Mouse (Mus musculus): ENCODE results near the gene Arsg. TPM values are rescaled to one million over a fixed set of nuclear protein-coding genes. Genes with fewer than 3 reads are reported as not detected.

Gene Arsg
- polyA plus RNA-seq, 1 experiment from 2014 or later, result 3.3 TPM

- no peak overlapping the region for H3K9ac ChIP-seq
- no peaks in the 10 kb centered on the region for H3K4me1 ChIP-seq
- H3K4me2 ChIP-seq, result no peak overlapping the region
- no peak overlapping the region for H3K27ac ChIP-seq
- H3K36me3 ChIP-seq, result no peaks in the 10 kb centered on the region
- ATAC-seq (ENCODE audit: insufficient number of reproducible peaks, insufficient read depth, low FRiP score, low TSS enrichment, low read depth), result no peak
- no peak overlapping the region for H3K4me3 ChIP-seq
- H3K27me3 ChIP-seq, result no peaks in the 10 kb centered on the region
- no peaks in the 10 kb centered on the region for H3K9me3 ChIP-seq
- 86% methylated on average over 4 of the region's 4 CpGs for WGBS
These were observed 56.9 kb downstream of the Arsg start for GRCm38 (mm10) chr11:109530030-109530429.

DNA sequence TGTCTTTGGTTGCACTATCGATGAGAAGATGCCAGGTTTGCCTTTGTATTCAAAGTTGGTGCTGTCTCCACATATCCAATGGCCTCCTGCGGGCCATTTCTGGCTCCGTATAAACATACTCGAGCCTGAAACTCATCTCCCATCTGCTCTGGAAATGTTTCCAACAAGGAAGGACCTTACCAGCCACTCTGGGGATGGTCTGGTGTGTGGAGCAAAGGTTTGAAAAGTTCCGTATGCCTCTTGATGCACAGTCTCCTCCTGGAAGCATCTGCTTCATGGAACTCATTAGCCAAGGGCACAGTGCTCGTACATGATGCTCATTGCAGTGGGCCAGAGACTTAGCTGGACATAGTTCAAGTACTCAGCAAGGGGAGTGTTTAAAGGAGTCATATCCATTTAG lies 62.8 kb downstream of the Arsg start:
- no peaks in the 10 kb centered on the region for H3K36me3 ChIP-seq
- no peak overlapping the region for H3K4me2 ChIP-seq
- 89% methylated on average over 6 of the region's 6 CpGs for WGBS
- H3K9me3 ChIP-seq, result no peaks in the 10 kb centered on the region
- no peak overlapping the region for H3K9ac ChIP-seq
- no peak overlapping the region for H3K27ac ChIP-seq
- H3K4me1 ChIP-seq, result peaks cover 8% of the 10 kb centered on the region; the same call in 1 of the 2 replicates
- ATAC-seq (ENCODE audit: insufficient number of reproducible peaks, insufficient read depth, low FRiP score, low TSS enrichment, low read depth), result no peak
- H3K4me3 ChIP-seq, result no peak overlapping the region
- H3K27me3 ChIP-seq, result no peaks in the 10 kb centered on the region

DNA sequence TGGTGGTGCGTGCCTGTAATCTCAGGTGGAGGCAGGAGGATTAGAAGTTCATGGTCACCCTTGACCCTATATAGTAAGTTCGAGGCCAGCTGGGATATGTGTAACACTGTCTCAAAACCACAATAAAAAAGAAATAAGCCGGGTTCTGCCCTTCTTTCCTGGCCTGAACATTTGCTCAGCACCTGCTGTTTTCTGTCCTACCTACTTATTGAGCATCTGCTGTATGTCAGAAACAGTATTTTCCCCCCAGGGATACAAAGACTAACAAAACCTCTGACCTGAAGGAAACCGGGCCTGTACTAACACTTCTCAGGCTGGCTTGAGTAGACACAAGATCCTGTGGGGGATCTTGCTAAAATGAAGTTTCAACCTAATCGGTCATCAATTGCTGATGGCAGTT lies 63.8 kb downstream of the Arsg start:
- WGBS, result 69% methylated on average over 5 of the region's 5 CpGs
- no peak for ATAC-seq (ENCODE audit: insufficient number of reproducible peaks, insufficient read depth, low FRiP score, low TSS enrichment, low read depth)

DNA sequence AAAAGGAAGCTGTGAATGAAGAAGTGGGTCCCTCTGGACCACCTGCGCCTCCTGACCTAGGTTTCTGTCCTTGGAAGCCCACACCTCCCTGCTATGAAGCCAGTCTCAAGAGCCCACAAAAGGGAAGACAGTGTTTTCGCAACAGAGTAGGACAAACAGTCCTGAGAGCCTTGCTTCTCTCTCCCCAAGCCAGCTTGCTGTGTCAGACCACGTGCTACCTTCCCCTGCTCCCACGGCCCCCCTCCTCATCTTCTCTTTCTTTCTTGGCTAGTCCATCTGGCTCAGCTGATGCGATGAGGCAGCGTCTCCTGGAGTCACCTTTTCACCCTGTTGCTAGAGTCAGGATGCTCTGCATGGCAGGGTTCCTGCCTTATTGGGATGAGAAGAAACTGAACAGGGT lies 66.1 kb downstream of the Arsg start:
- no peaks in the 10 kb centered on the region for H3K9me3 ChIP-seq
- no peak overlapping the region for H3K9ac ChIP-seq
- ATAC-seq (ENCODE audit: insufficient number of reproducible peaks, insufficient read depth, low FRiP score, low TSS enrichment, low read depth), result no peak
- no peak overlapping the region for H3K27ac ChIP-seq
- H3K4me2 ChIP-seq, result no peak overlapping the region
- WGBS, result 50% methylated on average over 6 of the region's 6 CpGs
- H3K36me3 ChIP-seq, result no peaks in the 10 kb centered on the region
- H3K4me1 ChIP-seq, result peaks cover 8% of the 10 kb centered on the region; the same call in 1 of the 2 replicates
- no peak overlapping the region for H3K4me3 ChIP-seq
- no peaks in the 10 kb centered on the region for H3K27me3 ChIP-seq

More for the DNA sequence above, 63.8 kb downstream of the Arsg start:
- Histone ChIP-seq H3K36me3 (no peaks in the 10 kb centered on the region), H3K9ac (no peak overlapping the region), H3K4me1 (peaks cover 8% of the 10 kb centered on the region; the same call in 1 of the 2 replicates), H3K4me2 (no peak overlapping the region), H3K27me3 (no peaks in the 10 kb centered on the region), H3K9me3 (no peaks in the 10 kb centered on the region), H3K4me3 (no peak overlapping the region), H3K27ac (no peak overlapping the region)

- Histone ChIP-seq H3K36me3 (no peaks in the 10 kb centered on the region), H3K4me3 (no peak overlapping the region), H3K4me1 (peaks cover 19% of the 10 kb centered on the region), H3K27ac (no peak overlapping the region), H3K4me2 (no peak overlapping the region), H3K9me3 (no peaks in the 10 kb centered on the region), H3K27me3 (no peaks in the 10 kb centered on the region), H3K9ac (no peak overlapping the region)
- 81% methylated on average over 9 of the region's 9 CpGs for WGBS
- ATAC-seq (ENCODE audit: insufficient number of reproducible peaks, insufficient read depth, low FRiP score, low TSS enrichment, low read depth), result no peak
These were observed 70.3 kb downstream of the Arsg start for GRCm38 (mm10) chr11:109543466-109543865.

GRCm38 (mm10) chr11:109544432-109544831 lies 71.3 kb downstream of the Arsg start:
- no peaks in the 10 kb centered on the region for H3K9me3 ChIP-seq
- H3K27me3 ChIP-seq, result no peaks in the 10 kb centered on the region
- H3K36me3 ChIP-seq, result no peaks in the 10 kb centered on the region
- no peak overlapping the region for H3K4me3 ChIP-seq
- peaks cover 15% of the 10 kb centered on the region for H3K4me1 ChIP-seq
- 60% methylated on average over 7 of the region's 7 CpGs for WGBS
- no peak overlapping the region for H3K4me2 ChIP-seq
- no peak for ATAC-seq (ENCODE audit: insufficient number of reproducible peaks, insufficient read depth, low FRiP score, low TSS enrichment, low read depth)
- no peak overlapping the region for H3K9ac ChIP-seq
- H3K27ac ChIP-seq, result no peak overlapping the region

- no peak overlapping the region for H3K27ac ChIP-seq
- no peaks in the 10 kb centered on the region for H3K36me3 ChIP-seq
- no peaks in the 10 kb centered on the region for H3K9me3 ChIP-seq
- H3K4me3 ChIP-seq, result no peak overlapping the region
- no peak overlapping the region for H3K9ac ChIP-seq
- H3K4me1 ChIP-seq, result peaks cover 15% of the 10 kb centered on the region
- ATAC-seq (ENCODE audit: insufficient number of reproducible peaks, insufficient read depth, low FRiP score, low TSS enrichment, low read depth), result no peak
- H3K4me2 ChIP-seq, result no peak overlapping the region
- 58% methylated on average over 7 of the region's 7 CpGs for WGBS
- no peaks in the 10 kb centered on the region for H3K27me3 ChIP-seq
These were observed 72.1 kb downstream of the Arsg start for GRCm38 (mm10) chr11:109545265-109545664.

DNA sequence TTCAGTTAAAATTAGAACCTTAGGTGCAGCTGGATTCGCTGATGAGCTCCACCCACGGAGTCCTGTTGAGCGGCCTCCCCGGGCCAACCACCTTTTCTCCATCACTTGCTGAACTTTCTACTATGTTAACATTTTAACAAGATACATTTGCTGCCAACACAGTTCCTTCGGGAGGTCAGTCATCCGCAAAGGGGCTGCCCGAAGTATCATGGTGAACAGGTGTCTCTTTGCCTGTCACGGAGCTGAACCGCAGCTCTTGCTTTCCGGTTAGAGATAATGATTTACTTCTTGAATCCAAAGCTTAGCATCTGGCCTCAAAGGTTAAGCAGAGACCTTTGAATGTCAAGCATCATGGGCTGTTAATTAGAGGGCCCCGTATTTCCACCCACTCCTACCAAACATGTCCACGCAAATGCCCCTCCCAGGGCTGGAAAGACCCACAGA lies 72.5 kb downstream of the Arsg start:
- Histone ChIP-seq H3K27me3 (no peaks in the 10 kb centered on the region), H3K36me3 (no peaks in the 10 kb centered on the region), H3K27ac (no peak overlapping the region), H3K4me3 (no peak overlapping the region), H3K4me1 (peaks cover 15% of the 10 kb centered on the region), H3K9me3 (no peaks in the 10 kb centered on the region), H3K4me2 (no peak overlapping the region; the same call in 1 of the 2 replicates), H3K9ac (no peak overlapping the region)
- ATAC-seq (ENCODE audit: insufficient number of reproducible peaks, insufficient read depth, low FRiP score, low TSS enrichment, low read depth), result no peak
- 61% methylated on average over 12 of the region's 12 CpGs for WGBS

- Histone ChIP-seq H3K27ac (no peak overlapping the region), H3K4me1 (peaks cover 15% of the 10 kb centered on the region), H3K27me3 (no peaks in the 10 kb centered on the region), H3K4me3 (no peak overlapping the region), H3K9ac (no peak overlapping the region), H3K4me2 (no peak overlapping the region), H3K9me3 (no peaks in the 10 kb centered on the region), H3K36me3 (no peaks in the 10 kb centered on the region)
- no peak for ATAC-seq (ENCODE audit: insufficient number of reproducible peaks, insufficient read depth, low FRiP score, low TSS enrichment, low read depth)
- 59% methylated on average over 16 of the region's 16 CpGs for WGBS
These were observed 73.3 kb downstream of the Arsg start for GRCm38 (mm10) chr11:109546305-109547001.

GRCm38 (mm10) chr11:109547652-109548051 lies 74.5 kb downstream of the Arsg start:
- H3K9me3 ChIP-seq, result no peaks in the 10 kb centered on the region
- no peaks in the 10 kb centered on the region for H3K36me3 ChIP-seq
- no peak overlapping the region for H3K4me2 ChIP-seq

GRCm38 (mm10) chr11:109549599-109550290 lies 76.6 kb downstream of the Arsg start:
- Histone ChIP-seq H3K27me3 (no peaks in the 10 kb centered on the region), H3K4me2 (no peak overlapping the region), H3K9ac (no peak overlapping the region), H3K36me3 (no peaks in the 10 kb centered on the region), H3K9me3 (no peaks in the 10 kb centered on the region), H3K27ac (no peak overlapping the region), H3K4me3 (no peak overlapping the region), H3K4me1 (peaks cover 21% of the 10 kb centered on the region)
- ATAC-seq (ENCODE audit: insufficient number of reproducible peaks, insufficient read depth, low FRiP score, low TSS enrichment, low read depth), result no peak
- WGBS, result 76% methylated on average over 5 of the region's 5 CpGs

More at GRCm38 (mm10) chr11:109547652-109548051, 74.5 kb downstream of the Arsg start:
- H3K4me1 ChIP-seq, result peaks cover 15% of the 10 kb centered on the region
- 88% methylated on average over 1 of the region's 1 CpGs for WGBS
- no peak overlapping the region for H3K27ac ChIP-seq
- ATAC-seq (ENCODE audit: insufficient number of reproducible peaks, insufficient read depth, low FRiP score, low TSS enrichment, low read depth), result no peak
- H3K9ac ChIP-seq, result no peak overlapping the region
- H3K4me3 ChIP-seq, result no peak overlapping the region
- no peaks in the 10 kb centered on the region for H3K27me3 ChIP-seq

DNA sequence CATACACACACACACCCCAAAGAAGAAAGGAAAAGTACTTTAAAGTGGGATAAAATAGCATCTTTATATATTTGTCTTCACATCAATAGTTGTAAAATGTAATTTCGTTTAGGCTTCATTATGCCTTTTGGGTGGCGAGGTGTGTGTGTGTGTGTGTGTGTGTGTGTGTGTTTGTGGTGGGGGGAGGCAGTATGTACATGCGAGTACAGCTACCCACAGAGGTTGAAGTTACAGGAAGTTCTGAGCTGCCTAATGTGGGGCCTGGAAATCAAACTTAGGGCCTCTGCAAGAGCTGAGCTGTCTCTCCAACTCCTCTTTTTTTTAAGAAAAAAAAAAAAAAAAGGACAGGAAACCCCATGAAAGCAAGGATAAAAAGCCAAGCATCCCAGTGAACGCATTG lies 80.7 kb downstream of the Arsg start:
- Histone ChIP-seq H3K27me3 (no peaks in the 10 kb centered on the region), H3K36me3 (no peaks in the 10 kb centered on the region), H3K27ac (peak overlapping the region; percentile 60), H3K4me1 (peaks cover 6% of the 10 kb centered on the region; the same call in 1 of the 2 replicates), H3K4me3 (no peak overlapping the region), H3K4me2 (no peak overlapping the region), H3K9me3 (no peaks in the 10 kb centered on the region), H3K9ac (no peak overlapping the region)
- no peak for ATAC-seq (ENCODE audit: insufficient number of reproducible peaks, insufficient read depth, low FRiP score, low TSS enrichment, low read depth)
- WGBS, result 60% methylated on average over 4 of the region's 4 CpGs
